Mouse (Mus musculus) G1E (cell line): ENCODE data around the gene Vps52. TPM values are rescaled to one million over a fixed set of nuclear protein-coding genes. Genes with fewer than 3 reads are reported as not detected.

ENCODE experiments used
- ATAC-seq: 2 replicates; pipeline ENCODE4 v1.8.0; 2016; ENCODE audit warnings: mild to moderate bottlenecking; ENCODE audit not compliant: insufficient number of reproducible peaks, poor library complexity, low FRiP score, severe bottlenecking; ENCODE audit errors: extremely low read depth
- DNase-seq: peaks from one replicate; pipeline ENCODE4 v3.0.0; 2012; ENCODE audit warnings: low spot score
- H3K27me3 ChIP-seq: 2 replicates; pipeline ENCODE4 v1.6.1; 2012; ENCODE audit warnings: mild to moderate bottlenecking, low read length, inconsistent platforms; ENCODE audit not compliant: insufficient read depth
- H3K36me3 ChIP-seq: replicated peaks from 2 replicates; pipeline ENCODE3; 2012; ENCODE audit warnings: mild to moderate bottlenecking, inconsistent platforms
- H3K4me1 ChIP-seq: 2 replicates; pipeline ENCODE4 v1.6.1; 2012; ENCODE audit warnings: low read depth, low read length, inconsistent platforms, mixed read lengths; ENCODE audit not compliant: insufficient read depth
- H3K4me3 ChIP-seq: 2 replicates; pipeline ENCODE4 v1.5.1; 2012; ENCODE audit warnings: low read depth, mild to moderate bottlenecking, inconsistent platforms, low read length, moderate library complexity, mixed read lengths
- H3K9me3 ChIP-seq: replicated peaks from 2 replicates; pipeline ENCODE4 v1.6.1; 2012; ENCODE audit warnings: inconsistent platforms
- CTCF ChIP-seq: IDR thresholded peaks from 2 replicates; pipeline ENCODE4 v1.5.1; 2012; ENCODE audit warnings: low read depth, low read length, inconsistent platforms, mixed read lengths
- GATA1 ChIP-seq: IDR thresholded peaks from 2 replicates; pipeline ENCODE4 v1.6.1; 2012; ENCODE audit warnings: borderline replicate concordance, low read length, inconsistent platforms, mixed read lengths
- GATA2 ChIP-seq: IDR thresholded peaks from 2 replicates; pipeline ENCODE4 v1.6.1; 2012; ENCODE audit warnings: low read depth, low read length, inconsistent platforms, borderline replicate concordance
- POLR2AphosphoS5 ChIP-seq: IDR thresholded peaks from 2 replicates; pipeline ENCODE4 v1.6.1; 2012; ENCODE audit warnings: low read depth, low read length, inconsistent platforms; ENCODE audit not compliant: insufficient replicate concordance
- TAL1 ChIP-seq: conservative IDR thresholded peaks from 2 replicates; pipeline ENCODE4 v1.6.1; 2012; ENCODE audit warnings: low read depth, low read length, inconsistent platforms, mixed read lengths
- polyA plus RNA-seq: library from polyadenylated mRNA; stranded (reverse); fragments of >175 nt; gene quantifications from 2 replicates; pipeline ENCODE4 v1.2.3, GENCODE M21; 2012
- total RNA-seq, 2 experiments: library from RNA; stranded (forward) in 1 of 2; stranded (reverse) in 1 of 2; fragments of 200-1000 nt in 1 of 2; fragments of >200 nt in 1 of 2; fragmentation: Nextera tagmentation in 1 of 2; gene quantifications; 2 replicates each; pipeline ENCODE4 v1.2.3; 2014 to 2017

Vps52 gene
- total and polyA plus RNA-seq, 3 experiments = 19.8 to 48.9 (median 30.0) TPM

GRCm38 (mm10) chr17:33941381-33941780 lies 14.2 kb upstream of the Vps52 start:
- H3K4me1 ChIP-seq = peaks cover 62% of the 10 kb centered on the region
- H3K4me3 ChIP-seq = peak overlapping the region; percentile 90
- DNase-seq (no peak), ATAC-seq (no peak)
- H3K36me3 ChIP-seq = peaks cover 80% of the 10 kb centered on the region
- no peaks in the 10 kb centered on the region for H3K9me3 ChIP-seq
- no peaks in the 10 kb centered on the region for H3K27me3 ChIP-seq
- TF ChIP-seq GATA1 = no peak
- TF ChIP-seq POLR2AphosphoS5 = no peak

GRCm38 (mm10) chr17:33943454-33943853 lies 12.2 kb upstream of the Vps52 start:
- DNase-seq = no peak
- TF ChIP-seq TAL1 (no peak), GATA2 (no peak), CTCF (no peak), POLR2AphosphoS5 (no peak), GATA1 (no peak)
- Histone ChIP-seq H3K9me3 (no peaks in the 10 kb centered on the region), H3K4me1 (peaks cover 59% of the 10 kb centered on the region), H3K4me3 (no peak overlapping the region), H3K36me3 (peaks cover 80% of the 10 kb centered on the region), H3K27me3 (no peaks in the 10 kb centered on the region)
- ATAC-seq = no peak

- Histone ChIP-seq H3K36me3 (peaks cover 97% of the 10 kb centered on the region), H3K4me1 (peaks cover 71% of the 10 kb centered on the region), H3K4me3 (no peak overlapping the region), H3K9me3 (no peaks in the 10 kb centered on the region), H3K27me3 (no peaks in the 10 kb centered on the region)
- TF ChIP-seq GATA2 (no peak), GATA1 (no peak), CTCF (no peak), POLR2AphosphoS5 (no peak)
- ATAC-seq (no peak), DNase-seq (no peak)
Measured at GRCm38 (mm10) chr17:33947430-33948089, 8.1 kb upstream of the Vps52 start.

GRCm38 (mm10) chr17:33948090-33948904 lies 7.3 kb upstream of the Vps52 start:
- Histone ChIP-seq H3K9me3 (no peaks in the 10 kb centered on the region), H3K4me3 (no peak overlapping the region; the same call in 1 of the 2 replicates), H3K36me3 (peaks cover 97% of the 10 kb centered on the region), H3K4me1 (peaks cover 71% of the 10 kb centered on the region), H3K27me3 (no peaks in the 10 kb centered on the region)
- DNase-seq (no peak), ATAC-seq (no peak)
- TF ChIP-seq GATA1 (no peak), CTCF (no peak), POLR2AphosphoS5 (no peak), GATA2 (no peak), TAL1 (no peak)

GRCm38 (mm10) chr17:33948905-33949537 lies 6.6 kb upstream of the Vps52 start:
- DNase-seq (no peak), ATAC-seq (no peak)
- no peaks in the 10 kb centered on the region for H3K9me3 ChIP-seq
- peaks cover 98% of the 10 kb centered on the region for H3K36me3 ChIP-seq
- H3K4me3 ChIP-seq = no peak overlapping the region; the same call in 1 of the 2 replicates
- TF ChIP-seq GATA1 = no peak
- no peak for TF ChIP-seq CTCF
- peaks cover 70% of the 10 kb centered on the region for H3K4me1 ChIP-seq
- no peaks in the 10 kb centered on the region for H3K27me3 ChIP-seq

- Histone ChIP-seq H3K9me3 (no peaks in the 10 kb centered on the region), H3K4me1 (peaks cover 64% of the 10 kb centered on the region), H3K36me3 (peaks cover 98% of the 10 kb centered on the region), H3K27me3 (no peaks in the 10 kb centered on the region), H3K4me3 (peak overlapping the region; percentile 93; the same call in 1 of the 2 replicates)
- ATAC-seq = no peak
- no peak for DNase-seq
- TF ChIP-seq POLR2AphosphoS5 = no peak
- no peak for TF ChIP-seq TAL1
- TF ChIP-seq GATA1 = no peak
- no peak for TF ChIP-seq GATA2
- TF ChIP-seq CTCF = no peak
Measured at GRCm38 (mm10) chr17:33950131-33950625, 5.4 kb upstream of the Vps52 start.
